Mouse (Mus musculus) liver, postnatal 0 days (tissue): ENCODE results near the gene Amph.

Experiments used
- CTCF ChIP-seq: sonication (generic); IDR thresholded peaks from 2 replicates; pipeline ENCODE4 v1.5.1; 2016; ENCODE audit warnings: antibody characterized with exemption, low read depth
- EP300 ChIP-seq: IDR thresholded peaks from 2 replicates; pipeline ENCODE4 v1.6.1; 2016; ENCODE audit warnings: antibody characterized with exemption, low read depth, mild to moderate bottlenecking

DNA sequence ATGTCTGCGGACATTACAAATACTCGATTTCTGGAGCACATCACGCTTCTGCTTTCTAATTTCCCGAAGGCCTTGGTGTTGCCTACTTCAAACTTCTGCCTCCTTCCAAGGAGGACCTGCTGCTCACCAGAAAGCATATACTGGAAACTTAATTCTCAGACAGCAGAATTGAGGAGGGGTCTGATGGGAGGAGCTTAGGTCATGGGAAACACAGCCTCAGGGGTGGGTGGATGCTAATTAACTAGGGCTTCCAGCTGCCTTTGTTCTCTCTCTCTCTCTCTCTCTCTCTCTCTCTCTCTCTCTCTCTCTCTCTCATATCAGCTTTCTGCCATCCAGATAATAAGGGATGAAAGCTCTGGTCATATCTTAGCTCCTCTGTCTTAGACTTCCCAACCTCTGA lies 5.6 kb downstream of the Amph start:
- TF ChIP-seq EP300, result no peak
- no peak for TF ChIP-seq CTCF
